Mouse (Mus musculus): ENCODE measurements at regions not wholly inside any gene's neighbourhood (a gene's known extent, or its start where the extent isn't known, plus 50 kb on each side); places are given as distances from the start of the nearest gene placed in this dataset.

GRCm38 (mm10) chr9:52259459-52259858 lies 91.1 kb upstream of the Zc3h12c start:
- Histone ChIP-seq H3K27me3 (ENCODE audit: control insufficient read depth, insufficient read depth, low read length) (no peaks in the 10 kb centered on the region), H3K9me3 (ENCODE audit: control insufficient read depth, low read length) (no peaks in the 10 kb centered on the region), H3K4me1 (replicated peaks; ENCODE audit: control insufficient read depth in 2 of 2, insufficient read depth in 2 of 2, low read length in 1 of 2) (no peaks in the 10 kb centered on the region), H3K9ac (replicated peaks) (no peak overlapping the region), H3K36me3 (replicated peaks; ENCODE audit: control insufficient read depth, insufficient read depth, low read depth) (no peaks in the 10 kb centered on the region), H3K4me3 (ENCODE audit: insufficient read depth in 1 of 2, low read depth in 2 of 2, low read length in 2 of 2) (no peak overlapping the region), H3K4me2 (ENCODE audit: low read depth) (no peak overlapping the region), H3K27ac (no peak overlapping the region)
- no peak for ATAC-seq (ENCODE audit: insufficient read depth)
- no peak for DNase-seq (ENCODE audit: low read depth in 3 of 3, low spot score in 3 of 3)
- WGBS (ENCODE audit: insufficient replicate concordance): 22% methylated on average over 9 of the region's 9 CpGs
- TF ChIP-seq EP300 (IDR thresholded peaks at IDR 0.05; ENCODE audit: low read depth): no peak
- no peak for TF ChIP-seq CTCF (IDR thresholded peaks at IDR 0.05; ENCODE audit: low read depth)

- no peaks in the 10 kb centered on the region for H3K4me1 ChIP-seq (replicated peaks; ENCODE audit: control insufficient read depth in 2 of 2, insufficient read depth in 2 of 2, low read length in 1 of 2)
- ATAC-seq (ENCODE audit: insufficient read depth) (no peak), DNase-seq (ENCODE audit: low read depth in 3 of 3, low spot score in 3 of 3) (no peak)
- H3K4me2 ChIP-seq (ENCODE audit: low read depth): no peak overlapping the region
- TF ChIP-seq EP300 (IDR thresholded peaks at IDR 0.05; ENCODE audit: low read depth): no peak
- TF ChIP-seq CTCF (IDR thresholded peaks at IDR 0.05; ENCODE audit: low read depth): no peak
- no peaks in the 10 kb centered on the region for H3K36me3 ChIP-seq (replicated peaks; ENCODE audit: control insufficient read depth, insufficient read depth, low read depth)
- no peaks in the 10 kb centered on the region for H3K9me3 ChIP-seq (ENCODE audit: control insufficient read depth, low read length)
- H3K27ac ChIP-seq: no peak overlapping the region
- H3K27me3 ChIP-seq (ENCODE audit: control insufficient read depth, insufficient read depth, low read length): no peaks in the 10 kb centered on the region
- H3K9ac ChIP-seq (replicated peaks): no peak overlapping the region
- no peak overlapping the region for H3K4me3 ChIP-seq (ENCODE audit: insufficient read depth in 1 of 2, low read depth in 2 of 2, low read length in 2 of 2)
- 39% methylated on average over 4 of the region's 4 CpGs for WGBS (ENCODE audit: insufficient replicate concordance)
These were observed 87.3 kb upstream of the Zc3h12c start for GRCm38 (mm10) chr9:52255692-52256091.

- Histone ChIP-seq H3K4me3 (ENCODE audit: insufficient read depth in 1 of 2, low read depth in 2 of 2, low read length in 2 of 2) (no peak overlapping the region), H3K27me3 (ENCODE audit: control insufficient read depth, insufficient read depth, low read length) (no peaks in the 10 kb centered on the region), H3K4me1 (replicated peaks; ENCODE audit: control insufficient read depth in 2 of 2, insufficient read depth in 2 of 2, low read length in 1 of 2) (no peaks in the 10 kb centered on the region), H3K9me3 (ENCODE audit: control insufficient read depth, low read length) (no peaks in the 10 kb centered on the region), H3K4me2 (ENCODE audit: low read depth) (no peak overlapping the region), H3K27ac (no peak overlapping the region), H3K36me3 (replicated peaks; ENCODE audit: control insufficient read depth, insufficient read depth, low read depth) (no peaks in the 10 kb centered on the region), H3K9ac (replicated peaks) (no peak overlapping the region)
- no peak for ATAC-seq (ENCODE audit: insufficient read depth)
- no peak for DNase-seq (ENCODE audit: low read depth in 3 of 3, low spot score in 3 of 3)
- WGBS (ENCODE audit: insufficient replicate concordance): 64% methylated on average over 6 of the region's 6 CpGs
- no peak for TF ChIP-seq CTCF (IDR thresholded peaks at IDR 0.05; ENCODE audit: low read depth)
- TF ChIP-seq EP300 (IDR thresholded peaks at IDR 0.05; ENCODE audit: low read depth): no peak
These were observed 86.1 kb upstream of the Zc3h12c start for GRCm38 (mm10) chr9:52254475-52254874.

- Histone ChIP-seq H3K4me1 (replicated peaks; ENCODE audit: control insufficient read depth in 2 of 2, insufficient read depth in 2 of 2, low read length in 1 of 2) (no peaks in the 10 kb centered on the region), H3K4me3 (ENCODE audit: insufficient read depth in 1 of 2, low read depth in 2 of 2, low read length in 2 of 2) (no peak overlapping the region), H3K27me3 (ENCODE audit: control insufficient read depth, insufficient read depth, low read length) (no peaks in the 10 kb centered on the region), H3K9me3 (ENCODE audit: control insufficient read depth, low read length) (no peaks in the 10 kb centered on the region), H3K27ac (no peak overlapping the region), H3K4me2 (ENCODE audit: low read depth) (no peak overlapping the region), H3K9ac (replicated peaks) (no peak overlapping the region), H3K36me3 (replicated peaks; ENCODE audit: control insufficient read depth, insufficient read depth, low read depth) (no peaks in the 10 kb centered on the region)
- WGBS (ENCODE audit: insufficient replicate concordance): 54% methylated on average over 5 of the region's 5 CpGs
- TF ChIP-seq EP300 (IDR thresholded peaks at IDR 0.05; ENCODE audit: low read depth) (no peak), CTCF (IDR thresholded peaks at IDR 0.05; ENCODE audit: low read depth) (no peak)
- ATAC-seq (ENCODE audit: insufficient read depth): no peak
- no peak for DNase-seq (ENCODE audit: low read depth in 3 of 3, low spot score in 3 of 3)
These were observed 83.1 kb upstream of the Zc3h12c start for GRCm38 (mm10) chr9:52251455-52251854.

GRCm38 (mm10) chr9:52246712-52247111 lies 78.3 kb upstream of the Zc3h12c start:
- TF ChIP-seq EP300 (IDR thresholded peaks at IDR 0.05; ENCODE audit: low read depth) (no peak), CTCF (IDR thresholded peaks at IDR 0.05; ENCODE audit: low read depth) (no peak)
- Histone ChIP-seq H3K9me3 (ENCODE audit: control insufficient read depth, low read length) (no peaks in the 10 kb centered on the region), H3K4me2 (ENCODE audit: low read depth) (no peak overlapping the region), H3K4me1 (replicated peaks; ENCODE audit: control insufficient read depth in 2 of 2, insufficient read depth in 2 of 2, low read length in 1 of 2) (peaks cover 0 to 1% of the 10 kb centered on the region in 2 experiments; a peak in 1 of 4 replicates), H3K27ac (no peak overlapping the region), H3K36me3 (replicated peaks; ENCODE audit: control insufficient read depth, insufficient read depth, low read depth) (no peaks in the 10 kb centered on the region), H3K4me3 (ENCODE audit: insufficient read depth in 1 of 2, low read depth in 2 of 2, low read length in 2 of 2) (no peak overlapping the region), H3K9ac (replicated peaks) (no peak overlapping the region), H3K27me3 (ENCODE audit: control insufficient read depth, insufficient read depth, low read length) (no peaks in the 10 kb centered on the region)
- DNase-seq (ENCODE audit: low read depth in 3 of 3, low spot score in 3 of 3) (no peak), ATAC-seq (ENCODE audit: insufficient read depth) (no peak)
- 72% methylated on average over 1 of the region's 1 CpGs for WGBS (ENCODE audit: insufficient replicate concordance)
